Mouse (Mus musculus) C2C12 (cell line): Measurements from ENCODE around the gene Gm47985. TPM values are rescaled to one million over a fixed set of nuclear protein-coding genes. Genes with fewer than 3 reads are reported as not detected.

Experiments
- H3K27me3 ChIP-seq: one replicate; pipeline ENCODE4 v1.6.1; 2011; ENCODE audit not compliant: control insufficient read depth, insufficient read depth, insufficient read length
- H3K36me3 ChIP-seq: one replicate; pipeline ENCODE4 v1.6.1; 2011; ENCODE audit not compliant: control insufficient read depth, insufficient read depth
- H3K4me3 ChIP-seq: one replicate; pipeline ENCODE4 v1.5.1; 2011; ENCODE audit warnings: mild to moderate bottlenecking, control low read depth; ENCODE audit not compliant: poor library complexity, insufficient read depth, severe bottlenecking
- H3K79me2 ChIP-seq: one replicate; pipeline ENCODE4 v1.6.1; 2011; ENCODE audit not compliant: control insufficient read depth, insufficient read depth
- H3K79me3 ChIP-seq: one replicate; pipeline ENCODE4 v1.6.1; 2011; ENCODE audit warnings: low read depth, control low read depth
- H3ac ChIP-seq: one replicate; pipeline ENCODE3; 2011; ENCODE audit warnings: low read depth; ENCODE audit not compliant: control insufficient read depth, insufficient read length
- CEBPB ChIP-seq: IDR thresholded peaks from one replicate; pipeline ENCODE4 v1.6.1; 2011; ENCODE audit warnings: low read depth, mild to moderate bottlenecking, control low read depth, moderate library complexity
- CTCF ChIP-seq: IDR thresholded peaks from one replicate; pipeline ENCODE4 v1.5.1; 2011; ENCODE audit not compliant: control insufficient read depth, insufficient read depth, insufficient read length
- FOSL1 ChIP-seq: IDR thresholded peaks from one replicate; pipeline ENCODE4 v1.8.0; 2011; ENCODE audit warnings: mild to moderate bottlenecking, low read length; ENCODE audit not compliant: poor library complexity, insufficient read depth, severe bottlenecking
- MAX ChIP-seq: IDR thresholded peaks from one replicate; pipeline ENCODE4 v1.6.1; 2011; ENCODE audit warnings: mild to moderate bottlenecking, control low read depth
- MYOD1 ChIP-seq: IDR thresholded peaks from one replicate; pipeline ENCODE4 v1.6.1; 2011; ENCODE audit warnings: low read depth; ENCODE audit not compliant: control insufficient read depth, insufficient read length
- MYOG ChIP-seq: IDR thresholded peaks from one replicate; pipeline ENCODE4 v1.6.1; 2011; ENCODE audit not compliant: control insufficient read depth, insufficient read length; ENCODE audit errors: extremely low read depth
- USF1 ChIP-seq: IDR thresholded peaks from one replicate; pipeline ENCODE4 v1.6.1; 2011; ENCODE audit warnings: low read depth, mild to moderate bottlenecking, control low read depth, moderate library complexity
- polyA plus RNA-seq: library from polyadenylated mRNA; unstranded; fragments of >200 nt; fragmentation: generic; extraction: Trizol; gene quantifications from one replicate; pipeline ENCODE4 v1.2.1, GENCODE M21; 2012; ENCODE audit warnings: missing spikeins

The Gm47985 gene
- polyA plus RNA-seq, 1 experiment: 0.07 TPM

DNA sequence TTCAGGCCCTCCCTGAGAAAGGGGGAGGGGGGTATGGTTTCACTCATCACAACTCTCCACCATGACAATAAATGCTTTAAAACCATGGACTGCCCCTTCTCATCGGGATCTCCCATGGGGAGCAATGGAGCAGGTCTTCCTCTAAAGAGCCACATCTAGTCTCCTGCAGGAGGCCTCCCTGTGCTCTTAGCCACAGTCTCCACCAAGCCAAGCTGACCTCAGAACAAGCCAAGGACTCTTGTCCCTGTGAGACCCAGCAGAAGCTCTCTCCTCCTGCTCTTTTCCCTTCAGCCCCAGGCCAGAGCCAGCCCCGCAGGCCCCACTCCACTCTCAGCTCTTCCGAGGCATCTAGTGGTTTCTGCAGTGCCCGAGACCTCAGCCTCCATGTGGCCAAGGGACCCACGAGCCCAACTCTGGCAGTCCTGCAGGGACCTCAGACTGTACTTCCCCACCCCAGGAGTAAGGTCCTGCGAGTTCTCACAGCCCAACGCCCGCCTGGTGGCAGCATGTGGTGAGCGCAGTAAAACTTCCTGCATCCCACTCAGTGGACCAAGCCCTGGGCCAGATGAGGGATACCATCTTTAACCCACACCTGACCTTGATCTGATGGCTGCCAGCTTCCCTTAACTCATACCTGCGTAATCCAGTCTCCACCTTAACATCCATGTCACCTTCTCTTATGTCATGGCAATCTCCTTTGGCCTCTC, 40.4 kb downstream of the Gm47985 start:
- TF ChIP-seq MYOG: no peak
- TF ChIP-seq CEBPB: no peak
- no peak for TF ChIP-seq MAX
- no peak for TF ChIP-seq CTCF
- no peak for TF ChIP-seq USF1
- Histone ChIP-seq H3K79me3 (no peaks in the 10 kb centered on the region), H3ac (no peak overlapping the region), H3K27me3 (no peaks in the 10 kb centered on the region), H3K79me2 (no peaks in the 10 kb centered on the region), H3K36me3 (no peaks in the 10 kb centered on the region), H3K4me3 (no peak overlapping the region)

GRCm38 (mm10) chr1:151223377-151223776, 41.0 kb downstream of the Gm47985 start:
- Histone ChIP-seq H3K79me2 (no peaks in the 10 kb centered on the region), H3ac (no peak overlapping the region), H3K4me3 (no peak overlapping the region), H3K27me3 (no peaks in the 10 kb centered on the region), H3K36me3 (no peaks in the 10 kb centered on the region), H3K79me3 (no peaks in the 10 kb centered on the region)
- TF ChIP-seq CEBPB (no peak), MAX (no peak), MYOG (no peak), FOSL1 (no peak), USF1 (no peak), MYOD1 (no peak), CTCF (no peak)

DNA sequence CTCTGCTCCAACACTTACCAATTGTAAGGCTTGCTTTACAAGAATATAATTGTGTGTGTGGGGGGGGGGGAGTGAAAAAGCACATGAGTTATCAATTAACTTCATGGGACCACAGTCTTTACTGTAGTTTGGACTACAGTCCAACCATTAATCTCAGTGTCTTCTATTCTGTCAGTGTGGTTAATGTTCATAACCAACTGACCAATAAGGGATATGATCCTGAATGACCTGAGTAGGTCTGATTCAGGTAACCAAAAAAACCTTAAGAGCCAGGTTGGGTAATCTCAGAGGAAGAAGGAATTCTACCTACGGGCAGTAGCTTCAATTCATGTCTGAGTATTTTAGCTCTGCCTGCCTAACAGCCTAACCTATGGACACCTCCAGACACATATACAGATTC, 42.2 kb downstream of the Gm47985 start:
- no peaks in the 10 kb centered on the region for H3K79me2 ChIP-seq
- H3K36me3 ChIP-seq: no peaks in the 10 kb centered on the region
- no peaks in the 10 kb centered on the region for H3K27me3 ChIP-seq
- H3K4me3 ChIP-seq: no peak overlapping the region
- TF ChIP-seq CEBPB (no peak), MYOD1 (no peak), MAX (no peak), CTCF (no peak), USF1 (no peak)
- H3ac ChIP-seq: no peak overlapping the region
- H3K79me3 ChIP-seq: no peaks in the 10 kb centered on the region

DNA sequence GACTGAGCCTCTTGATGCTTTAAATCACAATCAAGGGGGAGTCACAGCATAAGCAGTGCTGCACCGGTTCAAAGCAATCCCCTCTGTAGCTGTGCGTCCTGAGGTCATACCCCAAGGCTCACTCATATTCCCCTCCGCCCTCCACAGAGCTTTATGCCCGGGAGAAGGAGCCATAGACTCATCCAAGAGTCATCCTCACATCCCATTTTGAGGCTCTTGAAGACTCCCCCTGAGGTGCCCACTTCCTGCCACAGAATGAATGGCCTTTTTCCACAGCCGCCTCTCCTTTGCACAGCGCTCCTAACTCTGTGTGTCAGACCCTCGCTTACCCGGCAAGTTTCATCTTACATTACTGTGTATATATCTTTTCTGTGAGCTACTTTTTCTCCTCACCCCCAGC, 45.2 kb downstream of the Gm47985 start:
- TF ChIP-seq CEBPB: no peak
- TF ChIP-seq CTCF: no peak
- no peak for TF ChIP-seq MYOD1
- TF ChIP-seq FOSL1: peak; percentile 41
- TF ChIP-seq USF1: no peak
- no peak for TF ChIP-seq MYOG
- TF ChIP-seq MAX: no peak
- H3K27me3 ChIP-seq: no peaks in the 10 kb centered on the region
- H3K79me2 ChIP-seq: no peaks in the 10 kb centered on the region
- no peaks in the 10 kb centered on the region for H3K36me3 ChIP-seq
- H3ac ChIP-seq: no peak overlapping the region
- H3K4me3 ChIP-seq: no peak overlapping the region
- no peaks in the 10 kb centered on the region for H3K79me3 ChIP-seq

DNA sequence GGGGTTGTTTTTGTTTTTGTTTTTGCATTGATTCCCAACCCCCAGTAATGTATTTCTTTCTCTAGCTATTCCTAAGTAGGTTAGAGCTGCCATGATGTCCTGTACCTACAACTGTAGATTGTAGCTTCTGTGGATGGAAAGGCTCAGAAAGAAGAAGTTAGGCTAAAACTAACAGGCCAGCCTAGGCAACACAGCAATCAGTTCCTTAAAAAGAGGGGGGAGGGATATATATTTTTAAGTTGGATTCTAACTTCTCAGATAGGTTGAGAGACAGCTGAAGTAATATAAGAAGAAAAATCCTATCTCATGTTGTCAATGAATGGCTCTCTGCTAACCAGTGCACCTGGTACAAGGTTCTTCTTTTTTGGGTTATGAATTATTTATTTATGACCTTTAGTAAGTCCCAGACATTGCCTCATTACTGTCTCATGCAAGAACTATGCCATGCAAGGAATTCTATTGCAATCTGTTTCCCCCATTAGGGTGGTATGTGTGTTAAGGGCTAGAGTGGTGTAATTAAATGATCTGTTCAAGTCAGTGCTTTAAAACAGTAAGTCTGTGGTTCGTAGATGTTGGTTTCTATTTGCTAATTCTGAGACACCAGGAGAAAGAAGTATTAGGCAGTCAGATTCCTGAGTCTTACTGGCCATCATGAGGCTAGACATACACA, 46.1 kb downstream of the Gm47985 start:
- Histone ChIP-seq H3K4me3 (no peak overlapping the region), H3K27me3 (no peaks in the 10 kb centered on the region), H3K79me2 (no peaks in the 10 kb centered on the region), H3ac (no peak overlapping the region), H3K36me3 (no peaks in the 10 kb centered on the region), H3K79me3 (no peaks in the 10 kb centered on the region)
- TF ChIP-seq FOSL1: peak; percentile 46
- no peak for TF ChIP-seq CTCF
- TF ChIP-seq MAX: no peak
- TF ChIP-seq MYOD1: peak; percentile 60
- no peak for TF ChIP-seq MYOG
- TF ChIP-seq USF1: no peak
- peak; percentile 85 for TF ChIP-seq CEBPB

GRCm38 (mm10) chr1:151232346-151232745, 50.0 kb downstream of the Gm47985 start:
- no peak for TF ChIP-seq MYOD1
- no peak for TF ChIP-seq MYOG
- TF ChIP-seq FOSL1: no peak
- no peak for TF ChIP-seq MAX
- no peak for TF ChIP-seq CTCF
- no peak for TF ChIP-seq CEBPB
- TF ChIP-seq USF1: no peak
- Histone ChIP-seq H3ac (no peak overlapping the region), H3K79me3 (no peaks in the 10 kb centered on the region), H3K27me3 (no peaks in the 10 kb centered on the region), H3K79me2 (no peaks in the 10 kb centered on the region), H3K36me3 (no peaks in the 10 kb centered on the region), H3K4me3 (no peak overlapping the region)
